Mouse (Mus musculus) monocyte, adult 5-6 weeks (primary cell): Measurements from ENCODE around the gene Stk38l. TPM values are rescaled to one million over a fixed set of nuclear protein-coding genes. Genes with fewer than 3 reads are reported as not detected.
A peak's percentile ranks its signal among the peaks of the same experiment; 100 is the strongest.
"Not testable (repeated sequence)": the region's sequence is repeated elsewhere in the genome, so short reads cannot be mapped to it uniquely, and the experiment has no call there.

ENCODE experiments used
- ATAC-seq: fragments of 153-309, 156-312 bp; replicated peaks from 2 replicates; pipeline ENCODE4 v1.8.0; 2017; ENCODE audit warnings: mild to moderate bottlenecking; ENCODE audit not compliant: low TSS enrichment, insufficient number of reproducible peaks, severe bottlenecking, poor library complexity, low FRiP score
- total RNA-seq: library from RNA; stranded (forward); fragments of 200-1000, 200-491, 200-594 nt; gene quantifications from 3 replicates; pipeline ENCODE4 v1.2.3, GENCODE M21; 2017

Stk38l gene
- total RNA-seq, 1 experiment from 2014 or later, result 18.1 TPM

DNA sequence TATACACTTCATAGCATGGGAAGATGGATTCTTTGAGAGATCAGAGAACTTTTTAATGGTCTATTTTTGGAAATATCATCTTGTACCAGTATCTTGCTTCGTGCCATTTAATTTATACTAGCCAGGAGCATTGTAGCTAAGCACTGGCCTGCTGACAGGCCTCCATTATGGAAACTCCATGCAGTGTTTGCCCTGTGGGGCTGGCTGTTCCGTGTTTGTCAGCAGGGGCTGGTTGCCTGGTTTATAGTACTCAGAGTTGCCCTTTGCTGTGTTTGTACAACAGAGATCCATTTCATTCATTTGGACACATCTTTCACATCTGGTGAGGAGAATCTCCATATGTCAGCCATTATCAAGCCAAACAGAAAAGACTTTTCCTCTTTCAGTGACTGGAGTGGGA lies 6.9 kb downstream of the Stk38l start:
- no peak for ATAC-seq

DNA sequence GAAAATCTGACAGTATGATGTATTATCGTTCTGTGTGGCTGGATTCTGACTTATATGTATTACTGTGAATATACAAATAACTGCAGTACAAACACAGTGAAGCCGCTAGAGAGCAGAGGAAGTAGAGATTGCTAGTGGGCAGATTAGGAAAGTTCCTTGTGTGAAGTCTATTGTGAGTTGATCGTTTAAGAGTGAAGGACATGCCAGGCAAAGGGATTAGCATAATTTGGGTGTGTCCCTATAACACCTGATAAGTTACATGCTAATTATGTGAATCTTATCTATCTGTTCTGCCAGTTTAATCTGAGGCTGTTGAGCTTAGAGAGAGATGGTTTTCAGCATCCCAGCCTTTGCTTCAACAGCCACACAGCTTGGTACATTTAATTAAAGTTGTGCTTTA lies 7.4 kb downstream of the Stk38l start:
- no peak for ATAC-seq

DNA sequence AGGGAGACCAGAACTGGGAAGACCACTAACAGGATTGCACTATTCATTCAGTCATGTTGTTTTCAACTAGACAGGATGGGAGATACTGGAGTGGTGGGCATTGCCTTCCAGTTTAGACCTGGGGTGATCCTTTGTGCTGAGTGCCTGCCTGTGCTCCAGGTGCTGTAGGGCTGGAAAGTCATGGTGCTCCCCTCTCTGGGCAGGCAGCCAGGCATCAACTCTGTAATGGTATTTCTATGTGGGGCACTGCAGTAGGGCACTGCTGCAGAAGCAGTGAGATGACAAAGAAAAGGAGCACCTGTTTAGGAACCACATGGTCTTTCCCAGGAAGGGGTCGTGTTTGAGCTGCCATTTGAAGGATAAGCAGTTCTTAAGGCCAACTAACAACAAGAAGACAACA lies 7.9 kb downstream of the Stk38l start:
- ATAC-seq, result no peak

DNA sequence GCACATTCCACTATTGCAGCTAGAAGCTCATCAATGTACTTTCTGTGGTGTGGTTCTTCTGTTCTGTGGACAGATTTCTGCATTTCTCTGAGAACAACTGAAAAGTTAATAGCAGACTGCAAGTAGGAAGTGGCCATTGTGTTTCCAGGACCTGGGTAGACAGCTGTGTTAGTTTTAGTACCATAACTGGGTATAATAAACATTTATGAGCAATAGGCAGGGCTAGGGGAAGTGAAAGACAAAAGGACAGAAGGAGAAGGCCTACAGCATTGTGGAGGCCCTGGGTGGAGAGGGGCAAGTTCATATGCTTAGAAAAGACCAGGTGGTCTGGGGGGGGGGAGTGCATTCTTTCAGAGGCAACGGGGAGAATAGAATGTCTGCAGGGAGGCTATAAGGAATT lies 8.8 kb downstream of the Stk38l start:
- ATAC-seq, result 0 out of 2 replicates have a peak, but pooled peaks have one; percentile 33

DNA sequence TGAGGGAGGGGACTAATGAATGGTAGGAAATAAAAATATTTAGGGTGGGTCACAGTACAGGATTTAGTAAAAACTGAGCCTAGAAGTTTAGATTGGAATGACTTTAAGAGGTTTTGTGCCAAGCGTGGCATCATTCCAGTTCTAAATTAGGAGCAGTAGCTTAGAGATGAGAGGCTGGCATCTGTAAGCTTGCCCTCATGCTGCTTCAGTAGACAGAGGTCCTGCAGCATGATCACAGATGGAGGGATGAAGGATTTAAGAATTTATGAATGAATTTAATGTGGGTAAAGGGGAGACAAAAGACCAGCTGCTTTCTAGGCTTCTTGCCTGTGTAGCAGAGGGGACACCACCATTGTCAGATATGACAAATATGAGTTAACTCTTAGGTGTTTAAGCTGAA lies 14.1 kb downstream of the Stk38l start:
- ATAC-seq, result no peak

DNA sequence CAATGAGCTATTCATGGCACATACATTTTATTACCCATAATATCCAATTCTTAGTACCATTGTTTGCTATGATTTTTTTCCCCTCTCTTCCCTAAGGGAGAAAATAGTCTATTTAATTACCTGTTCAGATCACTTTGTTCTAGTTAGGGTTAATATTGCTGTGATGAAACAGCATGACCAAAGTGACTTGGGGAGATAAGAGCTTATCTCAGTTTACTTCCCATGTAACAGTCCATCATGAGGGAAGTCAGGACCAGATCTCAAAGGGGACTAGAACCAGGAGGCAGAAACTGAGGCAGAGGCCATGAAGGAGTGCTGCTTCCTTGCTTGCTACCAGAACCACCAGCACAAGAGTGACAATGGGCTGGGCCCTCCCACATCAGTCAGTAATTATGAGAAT lies 15.9 kb downstream of the Stk38l start:
- no peak for ATAC-seq

DNA sequence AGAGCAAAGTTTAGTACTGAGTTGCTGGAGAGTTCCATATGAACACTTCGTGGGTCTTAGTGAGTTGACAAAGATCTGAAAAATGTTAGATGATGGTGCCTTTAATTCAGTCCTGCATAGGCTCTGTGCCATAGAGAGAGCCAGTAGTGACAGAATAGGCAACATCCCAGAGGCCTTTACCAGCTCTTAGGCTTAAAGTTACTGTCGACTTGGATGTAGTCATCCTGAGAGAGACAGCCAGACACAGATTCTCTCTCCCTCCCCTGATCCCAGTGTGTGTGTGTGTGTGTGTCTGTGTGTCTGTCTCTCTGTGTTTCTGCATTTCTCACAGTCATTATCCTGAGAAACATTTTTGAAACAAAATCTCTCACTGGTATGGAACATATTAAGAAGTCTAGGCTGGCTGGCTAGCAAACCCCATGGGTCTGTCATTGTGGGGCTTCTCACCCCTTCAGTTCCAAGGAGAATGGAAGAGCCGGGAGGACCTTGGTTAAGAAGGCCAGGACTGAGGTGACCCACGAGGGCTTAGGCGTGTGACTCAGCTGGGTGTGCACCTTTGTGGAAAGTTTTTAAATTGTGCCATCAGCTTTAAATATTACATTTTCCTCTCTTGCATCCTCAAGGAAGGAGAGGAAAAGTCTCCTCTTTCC lies 17.3 kb downstream of the Stk38l start:
- no peak for ATAC-seq

DNA sequence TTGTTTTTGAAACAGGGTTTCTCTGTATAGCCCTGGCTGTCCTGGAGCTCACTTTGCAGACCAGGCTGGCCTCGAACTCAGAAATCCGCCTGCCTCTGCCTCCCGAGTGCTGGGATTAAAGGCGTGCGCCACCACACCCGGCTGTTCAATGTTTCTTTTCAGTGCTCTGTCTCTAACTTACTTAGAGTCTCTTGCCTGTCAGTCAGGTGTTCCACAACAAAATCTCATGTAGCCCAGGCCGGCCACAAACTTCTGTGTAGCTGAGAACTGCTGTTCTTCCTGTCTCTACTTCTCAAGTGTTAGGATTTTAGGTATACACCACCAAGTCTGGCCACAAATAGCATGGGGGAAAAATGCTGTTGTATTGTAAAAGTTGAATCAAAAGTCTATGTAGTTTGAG lies 19.5 kb downstream of the Stk38l start:
- ATAC-seq, result not testable (repeated sequence)

DNA sequence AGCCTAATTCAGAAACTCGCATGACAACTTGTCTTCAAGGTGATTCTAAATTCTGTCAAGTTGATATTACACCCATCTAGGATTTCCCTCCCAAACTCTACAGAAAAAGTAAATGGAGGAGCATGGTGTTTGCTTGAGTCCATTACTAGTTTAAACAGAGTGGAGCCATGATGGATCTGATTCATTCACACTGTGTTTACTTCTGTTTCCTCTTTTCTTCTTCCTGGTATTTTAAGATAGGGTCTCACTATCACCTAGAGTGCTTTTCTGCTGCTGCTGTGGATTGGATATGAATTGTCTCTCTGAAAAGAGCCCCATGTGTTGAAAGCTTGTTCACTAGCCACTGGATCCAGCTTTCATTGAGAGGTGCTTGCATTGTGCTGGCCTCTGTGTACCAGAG lies 20.4 kb downstream of the Stk38l start:
- ATAC-seq, result no peak

DNA sequence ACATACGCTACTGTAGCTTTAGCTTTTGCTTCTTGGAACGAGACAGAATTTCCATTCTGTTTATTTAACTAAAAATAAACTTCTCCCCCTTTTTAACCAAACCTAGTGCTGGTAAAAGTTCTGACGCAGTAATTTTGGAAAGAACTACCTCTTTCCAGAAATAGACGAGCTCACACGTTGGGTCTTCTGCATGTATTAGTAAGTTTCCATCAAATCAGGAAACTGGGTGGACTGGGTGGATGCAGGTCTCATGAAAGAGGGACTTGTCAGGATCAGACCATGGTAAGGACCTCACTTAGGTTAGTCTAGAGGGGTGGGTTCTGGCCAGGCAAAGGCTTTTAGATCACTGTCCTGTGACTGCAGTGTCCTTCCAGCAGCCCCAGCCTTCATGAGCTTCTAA lies 21.8 kb downstream of the Stk38l start:
- ATAC-seq, result no peak

DNA sequence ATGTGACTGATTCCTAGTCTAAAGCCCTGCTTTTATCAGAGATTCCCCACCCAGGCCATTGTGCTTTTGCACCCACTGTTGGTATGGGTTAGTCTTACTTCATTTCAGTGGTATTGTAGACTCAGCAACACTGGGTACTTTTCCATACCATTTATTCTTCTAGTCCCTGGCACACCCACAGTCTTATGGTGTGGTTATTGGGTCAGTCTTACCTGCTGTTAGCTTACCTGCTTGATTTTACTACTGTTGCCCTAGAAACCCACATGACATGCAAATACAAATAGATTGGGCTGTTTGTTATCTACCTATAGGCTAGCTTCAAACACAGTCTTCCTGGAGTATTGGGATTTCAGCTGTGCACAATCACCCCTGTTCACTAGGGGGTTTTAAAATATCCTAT lies 22.3 kb downstream of the Stk38l start:
- no peak for ATAC-seq

DNA sequence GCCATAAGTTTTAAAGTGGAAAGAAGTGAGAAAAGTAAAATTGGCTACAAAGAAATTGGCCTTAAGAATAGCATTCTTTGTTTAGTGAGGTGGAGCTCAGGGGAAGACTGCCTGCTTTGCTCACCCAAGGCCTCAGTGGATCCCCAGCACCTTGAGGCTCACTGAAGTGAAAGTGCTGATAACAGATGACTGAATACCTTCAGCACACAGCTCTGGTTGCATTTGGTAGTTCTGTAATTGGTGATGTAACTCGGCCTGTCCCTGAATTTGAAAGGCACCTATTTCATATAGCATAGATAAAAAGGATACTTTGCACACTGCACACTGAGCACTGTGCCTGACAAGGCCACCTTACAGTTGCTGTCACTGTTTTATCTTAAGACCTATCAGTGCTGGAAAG lies 23.5 kb downstream of the Stk38l start:
- ATAC-seq, result no peak

DNA sequence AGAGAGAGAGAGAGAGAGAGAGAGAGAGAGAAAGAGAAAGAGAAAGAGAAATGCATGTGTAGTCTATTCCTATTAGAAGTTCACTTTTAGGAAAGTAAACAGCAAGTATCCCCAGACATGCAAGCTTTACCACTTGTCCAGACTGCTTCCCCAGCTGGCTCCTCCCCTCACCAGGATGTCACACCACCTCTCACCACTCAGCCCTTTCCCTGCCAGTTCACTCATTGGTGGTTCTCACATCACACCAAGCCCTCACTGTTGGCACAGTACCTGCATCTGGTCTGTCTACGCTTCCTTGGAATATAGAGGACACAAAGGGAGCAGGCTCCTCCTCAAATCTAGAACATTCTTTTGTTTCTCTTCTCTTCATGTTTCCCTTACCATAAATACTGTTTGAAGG lies 26.9 kb downstream of the Stk38l start:
- ATAC-seq, result no peak

DNA sequence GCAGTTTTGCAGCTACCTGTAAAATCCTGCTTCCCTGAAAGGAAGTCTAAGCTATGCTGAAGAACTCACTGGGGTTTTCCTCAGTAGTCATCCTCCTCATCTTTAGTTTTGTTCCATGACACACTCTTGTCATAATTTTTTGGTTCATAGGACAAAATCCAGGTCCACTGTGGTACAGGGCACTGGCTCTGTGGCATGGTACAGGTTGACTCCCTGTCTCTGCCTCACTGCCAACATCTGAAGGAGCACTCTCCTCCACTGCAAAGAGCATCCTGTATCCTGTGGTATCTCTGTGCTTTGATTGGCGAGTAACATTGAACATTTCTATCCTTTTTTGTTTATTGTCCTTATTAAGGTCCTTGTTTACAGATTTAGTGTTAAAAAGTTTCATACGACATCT lies 27.4 kb downstream of the Stk38l start:
- no peak for ATAC-seq

DNA sequence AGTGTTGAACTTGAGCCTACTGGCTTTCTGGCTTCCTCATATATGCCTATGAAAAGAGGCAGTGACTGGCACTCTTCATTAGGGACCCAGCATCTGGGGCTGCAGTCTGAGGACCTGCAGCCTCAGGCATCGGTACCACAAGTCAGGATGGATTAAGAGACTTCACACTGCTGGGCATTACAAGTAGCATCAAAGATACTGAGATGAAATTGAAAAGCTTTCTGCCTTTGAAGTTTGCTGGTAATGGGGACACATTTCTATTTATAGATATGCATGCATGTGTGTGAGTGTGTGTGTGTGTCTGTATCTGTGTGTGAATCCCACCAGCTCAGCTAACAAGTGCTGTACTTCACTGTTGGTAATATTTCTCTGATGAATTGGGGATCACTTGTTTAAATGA lies 27.8 kb downstream of the Stk38l start:
- no peak for ATAC-seq

DNA sequence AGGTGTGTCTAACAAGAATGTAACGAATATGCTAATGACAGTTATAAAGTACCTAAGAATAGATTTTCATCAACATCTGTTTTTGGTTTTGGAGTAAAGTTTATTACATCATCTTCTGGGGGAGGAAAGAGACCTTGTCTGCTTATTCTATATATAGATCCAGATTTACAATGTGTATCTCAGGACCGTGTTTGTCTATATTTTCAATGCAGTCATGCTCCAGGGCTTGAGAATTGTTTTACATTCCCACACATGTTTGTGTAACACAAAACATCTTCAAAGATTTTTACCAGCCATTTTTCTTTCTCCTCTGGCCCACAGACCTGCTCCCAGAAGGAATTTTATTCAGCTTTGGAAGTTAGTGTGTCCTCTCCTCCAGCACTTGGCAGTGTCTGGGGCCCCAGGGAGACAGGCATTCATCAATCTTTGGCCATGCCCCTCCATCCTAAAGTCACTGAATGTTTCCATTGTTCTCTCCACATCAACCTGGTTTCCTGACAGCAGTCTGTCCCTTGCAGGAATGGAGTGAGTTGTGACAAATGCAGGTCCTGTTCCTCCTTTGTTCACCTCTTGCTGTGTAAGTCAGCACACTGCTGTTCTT lies 28.9 kb downstream of the Stk38l start:
- ATAC-seq, result no peak

DNA sequence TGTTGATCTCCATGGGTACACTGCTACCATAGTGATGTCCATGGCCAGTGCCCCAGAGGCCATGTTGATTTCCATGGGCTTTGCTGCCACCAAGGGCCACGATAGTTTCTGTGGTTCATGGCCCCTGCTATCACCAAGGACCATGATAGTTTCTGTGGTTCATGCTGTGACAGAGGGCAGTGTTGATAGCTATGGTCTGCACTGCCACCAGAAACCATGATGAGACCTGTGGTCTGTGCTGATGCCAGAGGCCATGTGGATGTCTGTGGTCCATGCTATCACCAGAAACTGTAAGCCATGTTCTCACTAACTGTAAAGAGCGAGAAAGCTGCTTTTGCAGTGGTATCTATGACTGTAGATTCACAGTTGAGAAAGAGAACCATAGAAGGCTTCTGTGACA lies 30.3 kb downstream of the Stk38l start:
- ATAC-seq, result no peak

DNA sequence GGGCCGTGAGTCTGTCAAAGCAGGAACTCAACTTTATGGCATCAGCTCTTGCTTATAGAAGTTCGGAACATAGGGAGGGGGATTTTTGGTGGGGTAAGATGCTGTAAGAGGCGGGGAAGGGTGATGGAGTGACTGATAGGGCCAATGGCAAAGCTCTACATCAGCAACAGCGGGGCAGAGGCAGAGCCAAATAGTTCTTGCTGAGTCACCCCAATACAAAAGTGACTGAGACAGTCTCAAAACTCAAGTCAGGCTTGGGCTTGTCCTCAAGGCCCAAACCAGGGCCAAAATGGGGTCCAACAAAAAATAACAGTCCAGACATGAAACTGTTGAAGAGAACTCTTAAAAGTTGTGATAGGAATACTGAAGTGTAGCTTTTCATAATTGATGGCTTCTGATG lies 30.9 kb downstream of the Stk38l start:
- ATAC-seq, result no peak

DNA sequence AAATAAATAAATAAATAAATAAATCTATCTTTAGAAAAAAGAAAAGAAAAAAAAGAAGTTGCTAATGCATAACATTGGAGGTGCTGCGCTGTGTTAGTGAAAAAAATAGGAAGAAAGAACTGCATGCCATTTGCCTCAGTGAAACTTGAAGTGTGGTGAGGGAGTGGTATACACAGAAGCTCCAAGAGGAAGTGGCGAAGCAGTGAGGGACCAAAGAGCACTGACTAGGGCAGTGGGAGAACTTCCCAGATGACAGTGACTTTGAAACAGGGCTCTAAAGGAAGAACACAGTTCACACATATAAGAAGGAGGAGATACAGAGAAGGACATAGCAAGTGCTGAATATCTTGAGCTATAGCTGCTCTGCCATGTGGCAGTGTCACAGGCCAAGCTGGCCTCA lies 34.2 kb downstream of the Stk38l start:
- ATAC-seq, result peak; percentile 86

DNA sequence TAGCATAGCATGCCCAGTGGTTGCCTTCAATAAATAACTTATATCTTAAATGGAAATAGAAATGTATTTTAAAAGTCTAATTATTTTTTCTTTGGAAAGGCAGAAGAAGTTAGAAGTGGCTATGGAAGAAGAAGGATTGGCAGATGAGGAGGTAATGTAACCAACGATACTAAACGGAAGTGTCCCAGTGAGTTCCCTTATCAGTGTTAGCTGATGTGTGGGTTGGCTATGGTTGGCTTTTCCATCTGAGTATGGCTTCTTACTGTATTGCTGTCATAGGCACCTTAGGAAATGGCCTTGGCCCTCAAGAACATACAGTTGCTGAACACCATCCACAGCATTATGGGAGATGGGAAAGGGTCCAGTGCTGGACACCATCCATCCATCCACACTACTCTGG lies 35.2 kb downstream of the Stk38l start:
- ATAC-seq, result no peak

DNA sequence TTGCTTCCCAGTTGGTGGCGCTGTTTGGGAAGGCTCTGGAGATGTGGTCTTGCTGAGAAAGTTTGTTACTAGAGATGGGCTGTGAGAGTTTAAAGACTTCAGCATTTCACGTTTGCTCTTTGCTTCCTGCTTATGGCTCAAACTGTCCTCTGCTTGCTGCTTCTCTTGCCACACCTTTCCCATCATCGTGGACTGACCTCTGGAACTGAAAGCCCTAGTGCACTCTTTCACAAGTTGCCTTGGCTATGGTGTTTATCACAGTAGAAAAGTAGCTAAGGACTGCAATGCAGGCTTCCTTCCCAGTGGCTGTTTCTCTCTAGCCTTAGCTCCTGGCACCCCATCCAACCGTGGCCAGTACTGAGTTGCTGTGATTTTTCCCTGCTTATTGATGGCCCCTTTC lies 35.9 kb downstream of the Stk38l start:
- no peak for ATAC-seq
